Mouse (Mus musculus) intestine, embryonic 14.5 days (tissue): Measurements from ENCODE around the gene Trpm1. TPM values are rescaled to one million over a fixed set of nuclear protein-coding genes. Genes with fewer than 3 reads are reported as not detected.

ENCODE experiments used
- ATAC-seq: fragments of 200-750 bp; cut with Nextera tagmentation; replicated peaks from 2 replicates; pipeline ENCODE4 v1.8.0; 2017; ENCODE audit warnings: low read depth, moderate number of reproducible peaks, moderate TSS enrichment, moderate library complexity; ENCODE audit not compliant: low FRiP score, low TSS enrichment
- DNase-seq: peaks from one replicate; pipeline ENCODE4 v3.0.0-alpha.2; 2018; ENCODE audit warnings: low spot score
- H3K27ac ChIP-seq: fragments of 300-500 bp; sonication (generic); 2 replicates; pipeline ENCODE4 v1.5.1; 2014; ENCODE audit warnings: low read depth, mild to moderate bottlenecking, control low read depth
- H3K27me3 ChIP-seq: fragments of 300-500 bp; sonication (generic); replicated peaks from 2 replicates; pipeline ENCODE4 v1.6.1; 2014; ENCODE audit warnings: low read length, control low read depth; ENCODE audit not compliant: control insufficient read depth, insufficient read depth
- H3K36me3 ChIP-seq: fragments of 300-500 bp; sonication (generic); 2 replicates; pipeline ENCODE4 v1.6.1; 2014; ENCODE audit warnings: low read length, control low read depth; ENCODE audit not compliant: control insufficient read depth, insufficient read depth
- H3K4me1 ChIP-seq: fragments of 300-500 bp; sonication (generic); replicated peaks from 2 replicates; pipeline ENCODE4 v1.6.1; 2014; ENCODE audit warnings: low read length, control low read depth, mixed read lengths; ENCODE audit not compliant: control insufficient read depth, insufficient read depth
- H3K4me2 ChIP-seq: fragments of 300-500 bp; sonication (generic); 2 replicates; pipeline ENCODE4 v1.6.1; 2014; ENCODE audit warnings: low read length
- H3K4me3 ChIP-seq: fragments of 300-500 bp; sonication (generic); 2 replicates; pipeline ENCODE4 v1.5.1; 2014; ENCODE audit warnings: low read depth, low read length, control low read depth, mixed read lengths
- H3K9ac ChIP-seq: fragments of 300-500 bp; sonication (generic); 2 replicates; pipeline ENCODE4 v1.6.1; 2014; ENCODE audit warnings: mild to moderate bottlenecking, low read length
- H3K9me3 ChIP-seq: fragments of 300-500 bp; sonication (generic); 2 replicates; pipeline ENCODE4 v1.6.1; 2016; ENCODE audit warnings: low read length, control low read depth; ENCODE audit not compliant: control insufficient read depth
- WGBS: fragments of 180-500 bp; shearing (Covaris S2); extraction: QIAGEN DNeasy Blood & Tissue Kit; methylation state at CpG from one replicate; pipeline ENCODE4 v1.1.7; 2014; 5-methylcytosine and 5-hydroxymethylcytosine counted together
- polyA plus RNA-seq: library from polyadenylated mRNA; unstranded; fragments of >200 nt; fragmentation: Nextera tagmentation; extraction: Ambion mirVana; gene quantifications from 2 replicates; pipeline ENCODE4 v1.2.1, GENCODE M21; 2014

Gene Trpm1
- polyA plus RNA-seq, 1 experiment from 2014 or later = not detected

GRCm38 (mm10) chr7:64215613-64216012 lies 62.0 kb downstream of the Trpm1 start:
- WGBS = 81% methylated on average over 4 of the region's 4 CpGs
- no peak overlapping the region for H3K27ac ChIP-seq
- H3K4me3 ChIP-seq = no peak overlapping the region
- no peaks in the 10 kb centered on the region for H3K4me1 ChIP-seq
- H3K4me2 ChIP-seq = no peak overlapping the region
- ATAC-seq = no peak
- H3K9ac ChIP-seq = no peak overlapping the region
- no peaks in the 10 kb centered on the region for H3K27me3 ChIP-seq
- H3K9me3 ChIP-seq = no peaks in the 10 kb centered on the region
- no peak for DNase-seq
- no peaks in the 10 kb centered on the region for H3K36me3 ChIP-seq

DNA sequence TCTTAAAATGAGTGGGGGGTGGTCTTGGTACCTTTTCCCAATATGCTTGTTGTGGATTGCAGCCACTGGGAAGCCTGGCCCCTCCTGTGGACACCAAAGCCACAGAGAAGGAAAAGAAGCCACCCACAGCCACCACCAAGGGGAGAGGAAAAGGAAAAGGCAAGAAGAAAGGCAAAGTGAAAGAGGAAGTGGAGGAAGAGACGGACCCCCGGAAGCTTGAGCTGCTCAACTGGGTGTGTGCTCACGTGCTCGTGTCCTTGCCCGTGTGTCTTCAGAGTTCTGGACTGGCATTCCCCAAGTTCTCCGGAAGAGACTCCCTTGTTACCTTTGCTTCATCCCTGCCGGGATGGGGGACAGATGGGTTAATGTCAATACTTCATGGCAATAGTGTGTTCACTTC lies 63.8 kb downstream of the Trpm1 start:
- no peaks in the 10 kb centered on the region for H3K36me3 ChIP-seq
- H3K4me1 ChIP-seq = no peaks in the 10 kb centered on the region
- H3K4me2 ChIP-seq = no peak overlapping the region
- H3K27me3 ChIP-seq = no peaks in the 10 kb centered on the region
- no peak overlapping the region for H3K27ac ChIP-seq
- ATAC-seq (no peak), DNase-seq (no peak)
- WGBS = 89% methylated on average over 7 of the region's 7 CpGs
- H3K9ac ChIP-seq = no peak overlapping the region
- no peaks in the 10 kb centered on the region for H3K9me3 ChIP-seq
- no peak overlapping the region for H3K4me3 ChIP-seq

GRCm38 (mm10) chr7:64219765-64220164 lies 66.1 kb downstream of the Trpm1 start:
- WGBS = 70% methylated on average over 7 of the region's 7 CpGs
- Histone ChIP-seq H3K4me2 (no peak overlapping the region), H3K36me3 (no peaks in the 10 kb centered on the region), H3K9me3 (no peaks in the 10 kb centered on the region), H3K27ac (no peak overlapping the region), H3K4me3 (no peak overlapping the region), H3K27me3 (no peaks in the 10 kb centered on the region), H3K9ac (no peak overlapping the region), H3K4me1 (no peaks in the 10 kb centered on the region)
- ATAC-seq (no peak), DNase-seq (no peak)

GRCm38 (mm10) chr7:64223215-64223614 lies 69.6 kb downstream of the Trpm1 start:
- H3K9ac ChIP-seq = no peak overlapping the region
- no peak overlapping the region for H3K27ac ChIP-seq
- 85% methylated on average over 5 of the region's 5 CpGs for WGBS
- DNase-seq (no peak), ATAC-seq (no peak)
- no peaks in the 10 kb centered on the region for H3K36me3 ChIP-seq
- H3K4me1 ChIP-seq = no peaks in the 10 kb centered on the region
- no peaks in the 10 kb centered on the region for H3K9me3 ChIP-seq
- no peak overlapping the region for H3K4me2 ChIP-seq
- H3K4me3 ChIP-seq = no peak overlapping the region
- H3K27me3 ChIP-seq = no peaks in the 10 kb centered on the region

DNA sequence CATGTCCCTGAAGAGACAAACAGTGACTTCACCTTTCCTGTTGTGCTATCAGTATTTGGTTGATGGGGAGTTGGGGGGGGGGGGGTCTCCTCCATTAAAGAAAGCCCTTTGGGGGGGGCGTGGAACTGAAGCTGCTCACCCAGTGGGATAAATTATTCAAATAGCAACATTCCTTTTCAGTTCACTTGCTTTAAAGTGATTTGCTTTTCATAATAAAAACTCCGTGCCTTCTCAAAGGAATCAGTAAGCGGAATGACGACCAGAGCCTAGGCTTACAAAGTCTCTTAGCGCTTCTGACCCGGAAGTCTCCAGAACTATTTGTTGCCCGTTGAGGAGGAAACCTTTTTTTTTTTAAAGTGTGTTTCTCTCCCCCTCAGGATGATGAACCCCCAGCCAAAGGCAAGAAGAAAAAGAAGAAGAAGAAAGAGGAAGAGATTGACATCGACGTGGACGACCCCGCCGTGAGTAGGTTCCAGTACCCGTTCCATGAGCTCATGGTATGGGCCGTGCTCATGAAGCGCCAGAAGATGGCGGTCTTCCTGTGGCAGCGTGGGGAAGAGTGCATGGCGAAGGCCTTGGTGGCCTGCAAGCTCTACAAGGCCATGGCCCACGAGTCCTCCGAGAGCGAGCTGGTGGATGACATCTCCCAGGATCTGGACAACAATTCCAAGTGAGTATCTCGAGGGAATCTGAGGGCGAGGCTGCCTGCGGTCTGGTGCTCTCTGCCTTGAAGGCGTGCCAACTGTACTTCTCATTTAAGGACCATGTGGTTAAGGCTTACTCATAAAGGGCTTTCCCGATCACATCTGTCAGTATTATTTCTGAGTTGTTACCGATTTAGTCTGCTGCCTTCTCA lies 72.9 kb downstream of the Trpm1 start:
- no peak overlapping the region for H3K4me2 ChIP-seq
- no peaks in the 10 kb centered on the region for H3K4me1 ChIP-seq
- WGBS = 89% methylated on average over 27 of the region's 27 CpGs
- H3K4me3 ChIP-seq = no peak overlapping the region
- ATAC-seq (no peak), DNase-seq (no peak)
- H3K36me3 ChIP-seq = no peaks in the 10 kb centered on the region
- H3K9ac ChIP-seq = no peak overlapping the region
- no peaks in the 10 kb centered on the region for H3K9me3 ChIP-seq
- no peaks in the 10 kb centered on the region for H3K27me3 ChIP-seq
- no peak overlapping the region for H3K27ac ChIP-seq

- Histone ChIP-seq H3K9ac (no peak overlapping the region), H3K9me3 (no peaks in the 10 kb centered on the region), H3K4me3 (no peak overlapping the region), H3K4me1 (no peaks in the 10 kb centered on the region), H3K27me3 (no peaks in the 10 kb centered on the region), H3K4me2 (no peak overlapping the region), H3K27ac (no peak overlapping the region), H3K36me3 (no peaks in the 10 kb centered on the region)
- 84% methylated on average over 5 of the region's 5 CpGs for WGBS
- ATAC-seq (no peak), DNase-seq (no peak)
These were observed 74.0 kb downstream of the Trpm1 start for GRCm38 (mm10) chr7:64227586-64227985.

GRCm38 (mm10) chr7:64228300-64228699 lies 74.7 kb downstream of the Trpm1 start:
- Histone ChIP-seq H3K4me2 (no peak overlapping the region), H3K4me1 (no peaks in the 10 kb centered on the region), H3K27ac (no peak overlapping the region), H3K4me3 (no peak overlapping the region), H3K36me3 (no peaks in the 10 kb centered on the region), H3K9ac (no peak overlapping the region), H3K27me3 (no peaks in the 10 kb centered on the region), H3K9me3 (no peaks in the 10 kb centered on the region)
- no peak for DNase-seq
- no peak for ATAC-seq
- WGBS = 71% methylated on average over 2 of the region's 2 CpGs

GRCm38 (mm10) chr7:64229911-64230310 lies 76.3 kb downstream of the Trpm1 start:
- Histone ChIP-seq H3K4me2 (no peak overlapping the region), H3K36me3 (no peaks in the 10 kb centered on the region), H3K9ac (no peak overlapping the region), H3K27ac (no peak overlapping the region), H3K9me3 (no peaks in the 10 kb centered on the region), H3K27me3 (no peaks in the 10 kb centered on the region), H3K4me3 (no peak overlapping the region), H3K4me1 (no peaks in the 10 kb centered on the region)
- no peak for ATAC-seq
- 80% methylated on average over 8 of the region's 8 CpGs for WGBS
- no peak for DNase-seq

DNA sequence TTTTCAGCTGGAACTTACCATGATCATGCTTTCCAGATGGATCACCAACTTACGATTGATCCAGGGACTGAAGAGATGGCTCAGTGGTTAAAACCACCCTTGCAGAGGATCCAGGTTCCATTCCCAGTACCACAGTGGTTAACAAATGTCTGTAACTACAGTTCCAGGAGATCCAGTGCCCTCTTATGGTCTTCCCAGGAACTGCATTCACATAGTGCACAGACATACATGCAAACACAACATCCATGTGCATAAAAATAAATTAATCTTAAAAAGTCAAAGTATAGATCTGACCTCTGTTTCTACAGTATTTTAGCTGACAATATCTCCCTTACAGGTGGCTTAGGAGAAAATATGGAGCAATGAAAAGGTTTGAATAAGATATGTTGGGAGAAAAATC lies 77.4 kb downstream of the Trpm1 start:
- no peaks in the 10 kb centered on the region for H3K9me3 ChIP-seq
- no peak for ATAC-seq

More for the DNA sequence above, 77.4 kb downstream of the Trpm1 start:
- H3K4me2 ChIP-seq = no peak overlapping the region
- no peaks in the 10 kb centered on the region for H3K27me3 ChIP-seq
- 97% methylated on average over 1 of the region's 1 CpGs for WGBS
- H3K4me3 ChIP-seq = no peak overlapping the region
- H3K4me1 ChIP-seq = no peaks in the 10 kb centered on the region
- H3K27ac ChIP-seq = no peak overlapping the region
- no peak overlapping the region for H3K9ac ChIP-seq
- no peaks in the 10 kb centered on the region for H3K36me3 ChIP-seq
- DNase-seq = no peak
